Mouse (Mus musculus) thymus, postnatal 36 days (tissue): Measurements from ENCODE around the gene Polr2f.

Source experiments
- DNase-seq, 2 experiments: peaks; one replicate each; pipeline ENCODE4 v3.0.0; 2022; ENCODE audit warnings: mixed read lengths in 2 of 2

The Polr2f gene

GRCm38 (mm10) chr15:79122546-79122945 is 18.3 kb upstream of the Polr2f start:
- no peak for DNase-seq

DNA sequence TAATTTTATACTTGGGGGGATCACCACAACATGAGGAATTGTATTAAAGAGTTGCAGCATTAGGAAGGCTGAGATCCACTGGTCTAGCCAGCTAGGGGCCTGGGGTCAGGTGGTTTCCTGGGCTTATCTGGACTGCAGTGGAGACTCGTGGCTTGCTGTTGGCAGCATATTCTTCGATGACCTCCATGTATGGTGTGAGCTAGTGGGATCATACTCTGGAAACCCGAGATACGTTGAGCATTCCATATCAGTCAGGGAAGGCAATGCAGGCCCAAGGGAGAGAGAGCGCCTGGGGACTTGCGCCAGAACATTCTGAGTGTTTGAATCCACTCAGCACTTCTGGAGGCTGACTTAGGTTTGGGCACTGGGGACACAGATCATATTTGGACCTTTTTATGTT is 17.1 kb upstream of the Polr2f start:
- DNase-seq: no peak

DNA sequence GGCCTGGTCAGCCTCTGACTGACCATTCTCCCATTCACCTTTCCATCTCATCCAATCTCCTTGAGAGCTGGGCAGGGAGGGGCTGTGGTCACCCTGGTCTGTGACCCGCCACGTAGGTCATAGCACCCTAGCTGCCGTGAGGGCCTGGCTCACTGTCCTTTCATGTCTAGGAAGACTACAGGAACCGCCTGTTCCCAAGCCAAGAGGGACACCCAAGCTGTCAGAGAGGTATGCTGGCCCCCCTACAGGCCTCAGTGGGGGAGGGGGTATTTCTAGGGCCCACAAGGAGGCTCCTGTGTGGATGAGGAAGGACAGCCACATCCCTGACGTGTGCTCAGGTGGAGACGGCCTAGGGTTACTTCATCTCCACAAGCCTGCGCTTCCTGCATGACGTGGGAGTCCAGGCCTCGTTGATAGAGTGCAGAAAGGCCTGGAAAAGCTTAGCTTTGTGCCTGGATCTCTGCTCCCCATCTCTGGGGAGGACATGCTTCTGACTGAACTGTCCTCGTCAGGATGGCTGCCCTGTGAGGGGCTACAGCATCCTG is 16.4 kb upstream of the Polr2f start:
- no peak for DNase-seq

DNA sequence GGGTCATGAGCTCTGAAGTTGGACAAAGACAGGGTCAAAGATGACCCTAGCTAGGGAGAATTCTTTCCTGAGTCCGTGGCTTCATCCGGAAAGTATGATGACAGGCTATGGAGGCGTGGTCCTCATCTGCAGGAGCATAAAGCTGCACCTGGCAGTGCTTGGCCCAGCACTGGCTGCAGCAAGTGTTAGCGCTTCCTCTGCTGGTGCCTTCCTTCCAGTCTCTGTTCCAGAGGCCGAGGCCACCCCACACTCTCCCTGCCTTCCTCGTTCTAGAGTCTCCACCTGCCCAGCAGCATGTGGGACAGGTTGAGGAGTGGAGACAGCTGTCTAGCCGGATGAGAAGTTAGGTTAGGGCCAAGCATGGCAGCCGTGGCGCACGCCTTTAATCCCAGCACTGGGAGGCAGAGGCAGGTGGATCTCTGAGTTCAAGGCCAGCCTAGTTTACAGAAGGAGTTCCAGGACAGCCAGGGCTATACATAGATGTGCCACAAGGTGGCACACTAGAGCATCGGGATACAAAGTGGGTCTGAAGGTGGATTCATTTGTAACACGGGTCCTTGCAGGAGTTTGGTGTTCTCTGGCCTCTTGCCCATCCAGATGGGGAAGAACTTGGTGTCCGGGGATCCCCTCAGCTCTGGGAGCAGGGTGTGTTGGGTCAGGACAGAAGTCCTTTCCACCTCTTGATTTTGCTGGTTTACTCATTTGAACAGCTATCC is 14.4 kb upstream of the Polr2f start:
- DNase-seq: peak; percentile 51 to 60

DNA sequence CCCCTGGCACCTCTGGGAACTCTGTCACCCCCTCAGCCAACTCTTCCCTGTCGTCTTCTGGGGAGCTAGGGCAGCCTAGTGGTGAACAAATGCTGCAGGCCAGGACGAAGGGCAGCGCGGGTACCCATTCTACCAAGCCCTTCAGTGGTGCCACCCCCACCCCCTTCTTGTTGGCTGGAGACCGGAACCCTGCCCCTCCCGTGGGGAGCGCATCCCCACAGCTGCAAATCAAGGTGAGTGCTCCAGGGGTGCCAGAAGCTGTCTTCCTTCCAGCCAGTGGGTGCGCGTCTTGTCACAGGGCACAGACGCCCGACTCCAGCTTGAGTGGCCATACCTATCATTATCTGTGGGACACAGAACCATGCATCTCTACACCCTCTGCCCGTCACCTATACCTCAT is 13.7 kb upstream of the Polr2f start:
- DNase-seq: no peak

DNA sequence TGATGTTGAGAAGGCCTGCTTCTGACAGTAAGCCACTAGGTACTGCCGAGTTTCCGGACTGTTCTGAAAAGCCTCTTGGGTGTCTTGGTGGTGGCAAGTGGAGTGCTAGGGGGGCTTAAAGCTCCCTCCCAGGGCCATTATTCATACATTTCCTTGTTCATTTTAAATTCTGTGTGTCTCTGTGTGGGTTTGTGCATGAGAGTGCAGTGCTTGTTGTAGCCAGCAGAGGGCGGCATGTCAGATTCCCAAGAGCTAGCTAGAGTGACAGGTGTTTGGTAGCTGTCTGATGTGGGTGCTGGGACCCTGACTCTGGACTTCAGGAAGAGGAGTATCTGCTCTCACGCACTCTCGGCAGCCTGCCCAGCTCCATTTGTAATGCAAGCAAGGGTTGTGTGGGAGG is 12.6 kb upstream of the Polr2f start:
- DNase-seq: no peak

DNA sequence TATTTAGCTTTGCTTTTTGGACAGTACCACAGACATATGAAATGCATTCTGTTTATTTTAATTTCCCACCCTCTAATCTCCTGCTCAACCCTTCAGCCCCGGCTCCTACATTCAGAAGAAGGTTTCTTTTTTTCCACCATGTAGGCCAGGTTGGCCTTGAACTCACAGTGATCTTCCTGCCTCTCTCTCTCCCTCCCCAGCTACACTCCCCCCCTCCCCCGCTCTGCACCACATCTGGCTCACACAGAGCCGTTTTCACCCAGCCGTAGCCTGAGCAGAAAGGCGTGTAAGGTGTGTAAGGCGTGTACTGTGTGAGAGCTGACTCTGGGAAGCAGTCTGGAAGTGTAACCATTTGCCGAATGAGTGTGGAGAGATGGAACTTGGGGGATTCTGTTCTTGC is 11.5 kb upstream of the Polr2f start:
- no peak for DNase-seq

DNA sequence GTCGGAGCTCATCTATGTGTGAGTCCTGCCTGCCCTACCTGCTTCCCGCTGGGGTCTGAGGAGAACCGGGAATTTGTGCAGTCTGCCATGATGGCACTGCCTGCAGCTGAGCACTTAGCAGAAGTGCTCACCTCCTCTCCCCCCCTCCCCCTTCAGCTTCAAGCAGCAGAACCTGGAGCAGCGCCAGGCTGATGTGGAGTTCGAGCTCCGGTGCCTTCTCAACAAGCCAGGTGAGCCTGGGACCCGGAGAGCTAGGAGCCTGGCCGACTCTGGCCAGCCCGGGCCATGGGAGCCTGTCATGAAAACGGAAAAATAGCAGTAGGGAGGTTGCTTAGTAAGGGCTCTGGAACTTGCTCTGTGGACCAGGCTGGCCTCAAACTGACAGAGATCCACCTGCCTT is 10.0 kb upstream of the Polr2f start:
- DNase-seq: no peak

GRCm38 (mm10) chr15:79131442-79131841 is 9.4 kb upstream of the Polr2f start:
- no peak for DNase-seq

GRCm38 (mm10) chr15:79133191-79133661 is 7.6 kb upstream of the Polr2f start:
- no peak for DNase-seq

DNA sequence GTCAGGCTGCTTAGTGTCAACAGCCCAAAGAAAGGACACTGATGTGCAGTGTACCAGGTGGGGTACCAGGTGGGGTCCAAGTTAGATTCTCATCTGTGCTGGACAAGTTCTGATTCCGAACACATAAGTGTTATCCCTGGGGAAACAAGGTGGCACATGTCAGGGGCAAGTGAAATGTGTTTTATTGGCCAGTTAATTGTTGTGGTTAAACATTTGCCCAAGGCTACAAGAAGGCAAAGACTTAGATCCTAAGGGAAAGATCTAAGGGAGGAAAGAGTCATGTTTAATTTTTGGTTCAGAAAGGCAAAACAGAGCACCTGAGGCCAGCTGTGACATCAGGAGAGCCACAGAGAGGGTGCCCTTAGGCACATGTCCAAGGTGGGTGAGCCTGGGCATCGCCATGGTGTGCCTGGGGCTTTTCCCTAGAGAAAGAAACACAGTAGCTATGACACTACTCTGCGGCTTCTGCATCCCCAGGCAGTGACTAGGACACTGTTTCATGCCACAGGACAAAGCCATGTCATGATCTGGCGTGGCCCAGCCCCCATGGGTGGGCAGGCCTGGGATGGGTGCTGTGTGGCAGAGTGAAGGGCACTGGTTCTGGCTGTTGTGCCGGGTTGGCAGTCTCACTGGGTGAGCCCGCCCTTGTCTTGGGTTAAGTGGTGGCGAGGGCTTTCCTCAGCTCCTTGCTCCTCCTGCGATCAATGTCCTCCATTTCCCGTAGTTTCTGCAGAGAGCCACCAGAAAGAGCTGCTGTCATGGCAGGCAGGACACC is 6.1 kb upstream of the Polr2f start:
- no peak for DNase-seq

GRCm38 (mm10) chr15:79135332-79135731 is 5.5 kb upstream of the Polr2f start:
- DNase-seq: no peak

DNA sequence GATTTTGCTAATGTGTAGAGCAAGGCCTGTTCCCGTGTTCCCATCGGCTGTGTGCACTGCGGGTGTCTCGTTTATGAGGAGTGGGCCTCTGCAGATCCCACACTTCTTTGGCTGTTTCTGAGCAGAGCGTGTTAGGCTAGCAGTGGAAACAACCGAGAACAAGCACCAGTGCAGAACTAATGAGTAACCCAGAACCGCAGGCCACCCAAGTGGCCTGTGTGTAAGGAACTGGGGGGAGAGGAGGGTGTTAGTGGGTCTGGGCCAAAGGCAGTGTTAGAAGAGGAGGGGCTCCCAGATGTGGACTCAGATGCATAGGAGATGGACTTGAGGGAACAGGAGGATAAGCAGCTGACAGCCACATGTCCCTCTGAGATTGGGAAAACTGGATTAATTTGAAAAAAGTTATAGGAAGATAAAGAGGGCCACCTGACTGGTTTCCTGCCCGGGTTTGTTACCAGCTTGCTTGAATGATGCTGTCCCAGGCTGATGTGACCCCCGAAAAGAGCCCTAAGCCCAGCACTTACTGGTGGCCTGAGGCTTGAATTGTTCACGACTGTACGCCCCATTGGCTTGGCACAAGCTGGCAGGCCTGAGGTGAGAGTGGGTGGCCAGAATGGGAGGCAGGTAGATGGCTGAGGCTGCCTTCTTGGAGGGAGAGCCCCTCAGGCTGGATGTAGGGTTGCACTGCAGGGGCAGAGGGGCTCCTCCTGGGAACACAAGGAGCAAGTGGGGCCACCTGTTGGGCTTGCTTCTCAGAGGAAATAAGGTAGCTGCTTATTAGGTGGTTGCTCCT is 4.8 kb upstream of the Polr2f start:
- DNase-seq: no peak

DNA sequence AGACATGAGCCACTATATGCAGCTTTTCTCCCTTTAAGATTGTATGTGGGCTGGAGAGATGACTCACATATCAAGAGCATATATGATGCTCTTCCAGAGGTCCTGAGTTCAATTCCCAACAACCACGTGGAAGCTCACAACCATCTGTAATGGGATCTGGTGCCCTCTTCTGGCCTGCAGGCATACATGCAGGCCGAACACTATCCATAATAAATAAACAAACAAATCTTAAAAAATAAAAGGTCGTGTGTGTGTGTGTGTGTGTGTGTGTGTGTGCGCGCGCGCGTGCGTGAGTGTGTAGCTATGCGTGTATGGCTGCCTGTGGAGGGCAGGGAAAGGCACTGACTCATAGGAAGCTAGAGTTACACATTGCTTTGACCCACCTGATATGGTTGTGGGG is 1.2 kb upstream of the Polr2f start:
- DNase-seq: no peak

- DNase-seq: no peak
Observed at GRCm38 (mm10) chr15:79141566-79141917, 733 bp downstream of the Polr2f start.

DNA sequence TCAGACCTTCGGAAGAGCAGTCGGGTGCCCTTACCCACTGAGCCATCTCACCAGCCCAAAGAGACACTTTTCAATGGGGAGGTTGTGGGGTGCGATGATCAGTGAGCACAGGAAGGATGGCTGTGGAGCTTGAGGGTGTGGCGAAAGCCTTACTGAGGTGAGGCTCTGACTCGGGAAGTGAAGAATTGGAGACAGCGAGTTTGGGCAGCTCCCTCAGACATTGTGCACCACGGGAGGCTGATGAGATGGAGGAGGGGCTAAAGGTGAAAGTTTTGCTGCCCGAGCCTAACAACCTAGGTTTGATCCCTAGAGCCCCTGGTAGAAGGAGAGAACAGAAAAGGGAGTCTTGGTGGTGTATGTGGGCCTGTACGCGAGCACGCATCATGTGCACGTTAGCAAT is 2.5 kb downstream of the Polr2f start:
- no peak for DNase-seq

GRCm38 (mm10) chr15:79144021-79144420 is 3.2 kb downstream of the Polr2f start:
- DNase-seq: no peak

- no peak for DNase-seq
Observed at GRCm38 (mm10) chr15:79145522-79145921, 4.7 kb downstream of the Polr2f start.

DNA sequence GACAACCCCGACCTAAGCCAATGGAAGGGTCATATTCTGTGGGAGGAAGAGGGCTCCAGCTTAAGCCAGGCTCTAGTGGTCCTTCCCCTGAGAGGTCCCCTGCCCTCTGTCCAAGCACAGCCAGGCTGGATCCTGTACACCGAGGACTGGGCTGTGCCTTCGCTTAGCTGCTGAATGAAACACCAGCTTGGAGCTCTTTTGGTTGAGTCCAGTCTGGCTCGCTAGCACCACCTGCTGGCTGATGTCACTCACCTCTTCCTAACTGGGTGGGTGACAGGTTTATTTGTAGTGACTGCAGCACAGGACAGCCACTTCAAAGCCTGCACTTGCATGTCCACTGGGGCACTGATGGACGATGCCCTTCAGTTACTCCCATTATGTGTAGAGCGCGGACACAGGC is 7.7 kb downstream of the Polr2f start:
- peak; percentile 65 to 70 for DNase-seq

DNA sequence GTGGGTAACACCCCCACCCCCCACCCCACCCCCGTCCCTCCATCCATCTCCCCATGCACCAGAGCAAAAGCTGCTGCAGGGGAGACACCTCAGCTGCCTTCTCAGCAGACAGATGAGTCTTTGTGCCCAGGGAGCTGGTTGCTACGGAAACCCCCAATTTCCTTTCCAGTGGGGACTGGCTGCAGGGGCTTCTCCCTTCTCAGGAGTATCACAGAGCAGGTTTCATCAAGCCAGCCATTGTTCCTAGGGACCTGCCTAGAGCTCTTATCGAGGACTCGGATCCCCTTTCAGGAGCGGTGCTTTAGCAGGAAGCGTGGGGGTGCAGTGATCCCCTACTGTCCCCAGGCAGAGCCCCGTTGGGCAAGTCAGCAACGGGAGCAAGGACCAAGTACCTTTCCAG is 11.1 kb downstream of the Polr2f start:
- no peak for DNase-seq

- DNase-seq: no peak
Observed at GRCm38 (mm10) chr15:79152709-79153108, 11.9 kb downstream of the Polr2f start.

GRCm38 (mm10) chr15:79155572-79155971 is 14.8 kb downstream of the Polr2f start:
- no peak for DNase-seq

- DNase-seq: no peak
Observed at GRCm38 (mm10) chr15:79162301-79162700, 21.5 kb downstream of the Polr2f start.
